Mouse (Mus musculus): ENCODE measurements around the gene Kif18b. TPM values are rescaled to one million over a fixed set of nuclear protein-coding genes. Genes with fewer than 3 reads are reported as not detected.

The Kif18b gene
- polyA plus RNA-seq (2012; rRNA removed) (19.7 and 21.9 TPM in 2 replicates), polyA plus RNA-seq (2014; fragmentation: Nextera tagmentation; extraction: Ambion mirVana) (6.3 TPM in 2 replicates)

DNA sequence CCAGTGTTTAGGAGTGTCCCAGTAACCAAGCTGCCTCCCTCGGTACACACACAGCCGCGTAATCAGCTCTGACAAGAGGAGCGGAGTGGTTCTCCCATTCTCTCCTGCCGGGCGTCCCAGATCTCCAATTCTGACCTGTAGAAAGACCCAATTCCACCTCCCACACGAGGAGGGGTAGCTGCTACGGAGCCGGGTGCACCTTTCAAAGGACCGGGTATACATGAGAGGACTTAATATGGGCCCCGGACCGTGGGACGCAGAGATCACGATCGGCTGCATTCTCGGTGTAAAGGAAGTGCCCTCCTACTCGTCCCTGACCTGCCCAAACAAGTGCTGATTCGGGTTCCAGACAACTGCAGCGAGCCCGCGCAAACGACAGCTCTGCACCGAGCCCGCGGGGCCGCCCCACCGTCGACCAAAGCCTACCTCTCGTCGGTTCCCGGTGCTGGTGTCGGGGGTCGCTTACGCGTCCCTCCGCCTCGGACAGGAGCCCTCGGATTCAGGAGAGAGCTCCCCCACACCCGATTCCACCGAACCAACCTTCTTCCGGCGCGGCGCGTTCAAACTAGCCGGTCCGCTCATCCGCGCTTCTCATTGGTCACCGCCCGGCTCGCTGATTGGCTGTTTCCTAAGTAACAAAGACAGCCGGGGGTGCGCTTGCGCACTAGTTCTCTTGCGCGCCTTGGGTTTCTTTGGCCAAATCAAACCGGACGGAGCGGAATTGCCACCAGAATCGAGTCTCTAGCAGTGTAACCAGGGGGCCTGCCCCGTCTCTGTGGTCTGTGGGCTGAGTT lies at the start of gene Kif18b:
Kif18b (minus strand) TSS at position 568 of the 794 bp plus-strand sequence.
- DNase-seq (ENCODE audit: low read depth in 3 of 3, low spot score in 3 of 3) (peak; percentile 96 to 97 (median 96)), ATAC-seq (ENCODE audit: insufficient read depth) (peak; percentile 92)
- Histone ChIP-seq H3K4me1 (replicated peaks; ENCODE audit: control insufficient read depth in 2 of 2, insufficient read depth in 2 of 2, low read length in 1 of 2) (peaks cover 4 to 16% of the 10 kb centered on the region in 2 experiments), H3K4me2 (ENCODE audit: low read depth) (peak within 1 kb of the TSS; percentile 87), H3K36me3 (replicated peaks; ENCODE audit: control insufficient read depth, insufficient read depth, low read depth) (peaks cover 31% of the 10 kb centered on the region), H3K27me3 (ENCODE audit: control insufficient read depth, insufficient read depth, low read length) (no peaks in the 10 kb centered on the region), H3K9ac (replicated peaks) (peak within 1 kb of the TSS; percentile 99), H3K27ac (peak within 1 kb of the TSS; percentile 95), H3K4me3 (ENCODE audit: insufficient read depth in 1 of 2, low read depth in 2 of 2, low read length in 2 of 2) (peak within 1 kb of the TSS; percentile 94 to 95), H3K9me3 (ENCODE audit: control insufficient read depth, low read length) (no peaks in the 10 kb centered on the region)
- under 1% methylated on average over 62 of the region's 62 CpGs for WGBS (ENCODE audit: insufficient replicate concordance)
- no peak for TF ChIP-seq CTCF (IDR thresholded peaks at IDR 0.05; ENCODE audit: low read depth)
- TF ChIP-seq EP300 (IDR thresholded peaks at IDR 0.05; ENCODE audit: low read depth) = no peak; the same call in 1 of the 2 replicates

DNA sequence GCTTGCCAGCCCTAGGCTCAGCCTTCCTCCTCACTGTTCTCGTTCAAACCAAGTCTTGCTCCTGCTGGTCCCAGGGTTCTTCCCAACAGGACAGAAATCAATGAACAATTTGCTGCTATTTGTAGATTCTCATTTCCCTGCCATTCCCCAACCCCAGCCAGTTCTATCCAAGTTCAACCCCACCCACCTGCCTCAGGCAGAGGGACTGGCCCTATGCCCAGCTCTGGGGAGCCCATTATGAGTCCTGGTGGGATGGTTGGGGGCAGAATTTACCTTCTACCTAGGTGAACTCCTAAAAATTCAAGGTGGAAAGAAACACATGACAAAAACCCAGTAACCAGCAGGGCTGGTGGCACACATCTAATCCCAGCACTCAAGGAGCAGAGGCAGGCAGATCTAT lies 47.4 kb upstream of the Kif18b start:
- DNase-seq (ENCODE audit: low read depth in 3 of 3, low spot score in 3 of 3) = no peak
- Histone ChIP-seq H3K4me1 (replicated peaks; ENCODE audit: control insufficient read depth in 2 of 2, insufficient read depth in 2 of 2, low read length in 1 of 2) (no peaks in the 10 kb centered on the region), H3K4me3 (ENCODE audit: insufficient read depth in 1 of 2, low read depth in 2 of 2, low read length in 2 of 2) (no peak overlapping the region), H3K4me2 (ENCODE audit: low read depth) (no peak overlapping the region), H3K36me3 (replicated peaks; ENCODE audit: control insufficient read depth, insufficient read depth, low read depth) (no peaks in the 10 kb centered on the region), H3K27ac (no peak overlapping the region), H3K9me3 (ENCODE audit: control insufficient read depth, low read length) (no peaks in the 10 kb centered on the region), H3K9ac (replicated peaks) (no peak overlapping the region), H3K27me3 (ENCODE audit: control insufficient read depth, insufficient read depth, low read length) (peaks cover 2% of the 10 kb centered on the region; the same call in 1 of the 2 replicates)
- 65% methylated on average over 1 of the region's 1 CpGs for WGBS (ENCODE audit: insufficient replicate concordance)
- no peak for TF ChIP-seq CTCF (IDR thresholded peaks at IDR 0.05; ENCODE audit: low read depth)
- TF ChIP-seq EP300 (IDR thresholded peaks at IDR 0.05; ENCODE audit: low read depth) = no peak
- ATAC-seq (ENCODE audit: insufficient read depth) = no peak

DNA sequence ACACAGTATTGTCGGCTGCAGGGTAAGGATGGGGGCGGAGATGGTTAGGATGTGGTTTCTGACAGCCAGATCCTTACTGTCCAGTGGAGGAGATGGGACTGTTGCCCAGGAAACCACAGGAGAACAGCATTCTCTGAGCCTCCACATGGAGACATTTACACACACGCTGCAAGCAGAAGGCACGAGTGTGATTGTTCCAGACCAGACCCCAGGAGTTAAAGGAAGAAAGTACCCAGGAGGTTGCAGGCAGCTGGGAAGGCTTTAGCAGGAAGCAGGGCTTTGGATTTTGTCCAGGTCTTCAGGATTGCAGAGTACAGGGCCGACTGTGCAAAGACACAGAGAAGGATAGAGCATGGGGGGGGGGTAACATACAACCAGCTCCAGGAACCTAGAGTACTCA lies 46.7 kb upstream of the Kif18b start:
- Histone ChIP-seq H3K9ac (replicated peaks) (no peak overlapping the region), H3K9me3 (ENCODE audit: control insufficient read depth, low read length) (no peaks in the 10 kb centered on the region), H3K36me3 (replicated peaks; ENCODE audit: control insufficient read depth, insufficient read depth, low read depth) (no peaks in the 10 kb centered on the region), H3K27me3 (ENCODE audit: control insufficient read depth, insufficient read depth, low read length) (peaks cover 2% of the 10 kb centered on the region; the same call in 1 of the 2 replicates), H3K4me2 (ENCODE audit: low read depth) (no peak overlapping the region), H3K4me3 (ENCODE audit: insufficient read depth in 1 of 2, low read depth in 2 of 2, low read length in 2 of 2) (no peak overlapping the region), H3K4me1 (replicated peaks; ENCODE audit: control insufficient read depth in 2 of 2, insufficient read depth in 2 of 2, low read length in 1 of 2) (no peaks in the 10 kb centered on the region), H3K27ac (no peak overlapping the region)
- 24% methylated on average over 5 of the region's 5 CpGs for WGBS (ENCODE audit: insufficient replicate concordance)
- TF ChIP-seq EP300 (IDR thresholded peaks at IDR 0.05; ENCODE audit: low read depth) (no peak), CTCF (IDR thresholded peaks at IDR 0.05; ENCODE audit: low read depth) (no peak)
- DNase-seq (ENCODE audit: low read depth in 3 of 3, low spot score in 3 of 3) (no peak), ATAC-seq (ENCODE audit: insufficient read depth) (no peak)

- no peak for ATAC-seq (ENCODE audit: insufficient read depth)
- H3K4me1 ChIP-seq (replicated peaks; ENCODE audit: control insufficient read depth in 2 of 2, insufficient read depth in 2 of 2, low read length in 1 of 2) = no peaks in the 10 kb centered on the region
- 60% methylated on average over 16 of the region's 16 CpGs for WGBS (ENCODE audit: insufficient replicate concordance)
These were observed 39.7 kb upstream of the Kif18b start for GRCm38 (mm10) chr11:102964547-102965091.

More at GRCm38 (mm10) chr11:102964547-102965091, 39.7 kb upstream of the Kif18b start:
- H3K27ac ChIP-seq = no peak overlapping the region
- no peak for DNase-seq (ENCODE audit: low read depth in 3 of 3, low spot score in 3 of 3)
- TF ChIP-seq CTCF (IDR thresholded peaks at IDR 0.05; ENCODE audit: low read depth) = no peak
- TF ChIP-seq EP300 (IDR thresholded peaks at IDR 0.05; ENCODE audit: low read depth) = no peak
- no peaks in the 10 kb centered on the region for H3K9me3 ChIP-seq (ENCODE audit: control insufficient read depth, low read length)
- no peak overlapping the region for H3K4me2 ChIP-seq (ENCODE audit: low read depth)
- H3K27me3 ChIP-seq (ENCODE audit: control insufficient read depth, insufficient read depth, low read length) = peaks cover 30% of the 10 kb centered on the region
- H3K36me3 ChIP-seq (replicated peaks; ENCODE audit: control insufficient read depth, insufficient read depth, low read depth) = no peaks in the 10 kb centered on the region
- H3K4me3 ChIP-seq (ENCODE audit: insufficient read depth in 1 of 2, low read depth in 2 of 2, low read length in 2 of 2) = no peak overlapping the region
- H3K9ac ChIP-seq (replicated peaks) = no peak overlapping the region
